Mouse (Mus musculus) cerebellum, adult 2 months (tissue): ENCODE measurements around the gene 1700088E04Rik.

ENCODE experiments used
- CTCF ChIP-seq: fragments of 200-500 bp; IDR thresholded peaks from 2 replicates; pipeline ENCODE4 v1.5.1; 2011; ENCODE audit warnings: low read depth, mild to moderate bottlenecking, control low read depth, low read length, moderate library complexity, borderline replicate concordance; ENCODE audit not compliant: insufficient read depth
- POLR2A ChIP-seq: fragments of 200-500 bp; IDR thresholded peaks from 2 replicates; pipeline ENCODE4 v1.6.1; 2011; ENCODE audit warnings: low read length, control low read depth, borderline replicate concordance; ENCODE audit not compliant: insufficient read depth

- no peak for TF ChIP-seq CTCF
- no peak for TF ChIP-seq POLR2A
Observed at GRCm38 (mm10) chr15:79099456-79099855, 41.6 kb downstream of the 1700088E04Rik start.
